Mouse (Mus musculus) gastrocnemius, postnatal 10 days (tissue): Measurements from ENCODE around the gene Col20a1. TPM values are rescaled to one million over a fixed set of nuclear protein-coding genes. Genes with fewer than 3 reads are reported as not detected.

ENCODE experiments used
- total RNA-seq, 2 experiments: library from RNA; stranded (reverse); gene quantifications; 2 replicates each; pipeline ENCODE4 v1.2.3; 2021

The Col20a1 gene
- total RNA-seq, 2 experiments from 2014 or later: 6.1 to 7.6 TPM

Other genes starting within 250 kb of the Col20a1 start
- not detected for gene Bhlhe23, start 209.6 kb upstream of the Col20a1 start, total RNA-seq
- 10 to 100 TPM; 34.3 to 38.9 TPM for gene Ythdf1, start 65.6 kb upstream of the Col20a1 start, total RNA-seq
- not detected for gene Birc7, start 57.5 kb upstream of the Col20a1 start, total RNA-seq
- gene Nkain4, start 31.8 kb upstream of the Col20a1 start, total RNA-seq: 1 to 10 TPM; 1.4 to 2.2 TPM
- gene Arfgap1, start 19.3 kb upstream of the Col20a1 start, total RNA-seq: 10 to 100 TPM; 37.9 to 54.0 TPM
- gene Chrna4, start 57.0 kb downstream of the Col20a1 start, total RNA-seq: 1 to 10 TPM; 2.6 to 2.8 TPM
- under 1 TPM; 0.23 to 0.47 TPM for gene Kcnq2, start 148.8 kb downstream of the Col20a1 start, total RNA-seq
- 1,000 to 10,000 TPM; 1,498 to 1,682 TPM for gene Eef1a2, start 170.5 kb downstream of the Col20a1 start, total RNA-seq
- gene Ppdpf, start 200.7 kb downstream of the Col20a1 start, total RNA-seq: 10 to 100 TPM; 55.2 to 60.3 TPM
- gene Ptk6, start 216.3 kb downstream of the Col20a1 start, total RNA-seq: not detected
- under 1 TPM; 0.12 to 0.14 TPM for gene Srms, start 226.7 kb downstream of the Col20a1 start, total RNA-seq
- not detected for gene Fndc11, start 233.5 kb downstream of the Col20a1 start, total RNA-seq